Mouse (Mus musculus) lung, adult 18-20 months (tissue): ENCODE measurements at regions not wholly inside any gene's neighbourhood (a gene's known extent, or its start where the extent isn't known, plus 50 kb on each side); places are given as distances from the start of the nearest gene placed in this dataset.
"Not testable (repeated sequence)": the region's sequence is repeated elsewhere in the genome, so short reads cannot be mapped to it uniquely, and the experiment has no call there.

Experiments
- DNase-seq, 2 experiments: peaks; one replicate each; pipeline ENCODE4 v3.0.0; 2022; ENCODE audit warnings: mixed read lengths in 2 of 2

GRCm38 (mm10) chr10:68961376-68961775 is 189.9 kb upstream of the Rhobtb1 start:
- DNase-seq, result no peak

- no peak for DNase-seq
These were observed 188.1 kb upstream of the Rhobtb1 start for GRCm38 (mm10) chr10:68963090-68963489.

GRCm38 (mm10) chr10:68965271-68965670 is 186.0 kb upstream of the Rhobtb1 start:
- no peak for DNase-seq

GRCm38 (mm10) chr10:68967976-68968968 is 183.0 kb upstream of the Rhobtb1 start:
- no peak for DNase-seq

- DNase-seq, result no peak
These were observed 180.7 kb upstream of the Rhobtb1 start for GRCm38 (mm10) chr10:68970521-68970920.

- no peak for DNase-seq
These were observed 176.5 kb upstream of the Rhobtb1 start for GRCm38 (mm10) chr10:68974771-68975170.

- DNase-seq, result no peak
These were observed 174.7 kb upstream of the Rhobtb1 start for GRCm38 (mm10) chr10:68976443-68977025.

- DNase-seq, result peak in 1 of 2 experiments; percentile 5
These were observed 173.1 kb upstream of the Rhobtb1 start for GRCm38 (mm10) chr10:68978115-68978514.

GRCm38 (mm10) chr10:68979949-68980348 is 171.3 kb upstream of the Rhobtb1 start:
- DNase-seq, result no peak

- DNase-seq, result no peak
These were observed 168.9 kb upstream of the Rhobtb1 start for GRCm38 (mm10) chr10:68982288-68982687.

- no peak for DNase-seq
These were observed 160.7 kb upstream of the Rhobtb1 start for GRCm38 (mm10) chr10:68990584-68990983.

- DNase-seq, result no peak
These were observed 151.6 kb upstream of the Rhobtb1 start for GRCm38 (mm10) chr10:68999610-69000009.

GRCm38 (mm10) chr10:69001654-69002435 is 149.4 kb upstream of the Rhobtb1 start:
- no peak for DNase-seq

GRCm38 (mm10) chr10:69005199-69005872 is 145.9 kb upstream of the Rhobtb1 start:
- peak; percentile 42 to 52 for DNase-seq

GRCm38 (mm10) chr10:69008679-69009078 is 142.6 kb upstream of the Rhobtb1 start:
- not testable (repeated sequence) for DNase-seq

- no peak for DNase-seq
These were observed 130.2 kb upstream of the Rhobtb1 start for GRCm38 (mm10) chr10:69020811-69021743.

GRCm38 (mm10) chr10:69033410-69033809 is 117.8 kb upstream of the Rhobtb1 start:
- DNase-seq, result no peak

GRCm38 (mm10) chr10:69034390-69035120 is 116.7 kb upstream of the Rhobtb1 start:
- DNase-seq, result no peak

- DNase-seq, result not testable (repeated sequence)
These were observed 115.7 kb upstream of the Rhobtb1 start for GRCm38 (mm10) chr10:69035536-69035935.

- no peak for DNase-seq
These were observed 115.1 kb upstream of the Rhobtb1 start for GRCm38 (mm10) chr10:69036096-69036495.
